Mouse (Mus musculus): ENCODE measurements around the gene Kctd6. TPM values are rescaled to one million over a fixed set of nuclear protein-coding genes. Genes with fewer than 3 reads are reported as not detected.
"Not testable (repeated sequence)": the region's sequence is repeated elsewhere in the genome, so short reads cannot be mapped to it uniquely, and the experiment has no call there.

Kctd6 gene
- total RNA-seq, 2 experiments from 2014 or later, result 27.9 to 30.0 TPM

GRCm38 (mm10) chr14:8242388-8242920, 28.5 kb downstream of the Kctd6 start:
- peak; percentile 21 to 46 for DNase-seq (ENCODE audit: extremely low spot score in 1 of 2, low spot score in 2 of 2)
- intact Hi-C loops (cut with DNase I), result loop anchor here (5.0 kb wide), 1 partner anchor 105 kb away; no protein-coding TSS in a partner anchor

GRCm38 (mm10) chr14:8243136-8243888, 29.4 kb downstream of the Kctd6 start:
- intact Hi-C loops (cut with DNase I), result loop anchor here (5.0 kb wide), 1 partner anchor 104 kb away; no protein-coding TSS in a partner anchor

GRCm38 (mm10) chr14:8244211-8244611, 30.3 kb downstream of the Kctd6 start:
- intact Hi-C loops (cut with DNase I), result loop anchor here (5.0 kb wide), 1 partner anchor 103 kb away; no protein-coding TSS in a partner anchor
- DNase-seq (ENCODE audit: extremely low spot score in 1 of 2, low spot score in 2 of 2), result no peak

More at GRCm38 (mm10) chr14:8243136-8243888, 29.4 kb downstream of the Kctd6 start:
- DNase-seq (ENCODE audit: extremely low spot score in 1 of 2, low spot score in 2 of 2), result no peak

GRCm38 (mm10) chr14:8246878-8247277, 32.9 kb downstream of the Kctd6 start:
- intact Hi-C loops (cut with DNase I), result no loop called here
- DNase-seq (ENCODE audit: extremely low spot score in 1 of 2, low spot score in 2 of 2), result no peak

- DNase-seq (ENCODE audit: extremely low spot score in 1 of 2, low spot score in 2 of 2), result no peak
- intact Hi-C loops (cut with DNase I), result no loop called here
Measured at GRCm38 (mm10) chr14:8249206-8249605, 35.3 kb downstream of the Kctd6 start.

- DNase-seq (ENCODE audit: extremely low spot score in 1 of 2, low spot score in 2 of 2), result no peak
- intact Hi-C loops (cut with DNase I), result no loop called here
Measured at GRCm38 (mm10) chr14:8250141-8250871, 36.4 kb downstream of the Kctd6 start.

- DNase-seq (ENCODE audit: extremely low spot score in 1 of 2, low spot score in 2 of 2), result no peak
- intact Hi-C loops (cut with DNase I), result no loop called here
Measured at GRCm38 (mm10) chr14:8251330-8251885, 37.5 kb downstream of the Kctd6 start.

- intact Hi-C loops (cut with DNase I), result no loop called here
- DNase-seq (ENCODE audit: extremely low spot score in 1 of 2, low spot score in 2 of 2), result peak; percentile 39 to 78
Measured at GRCm38 (mm10) chr14:8255076-8255729, 41.3 kb downstream of the Kctd6 start.

GRCm38 (mm10) chr14:8256072-8256471, 42.1 kb downstream of the Kctd6 start:
- intact Hi-C loops (cut with DNase I), result no loop called here

GRCm38 (mm10) chr14:8256881-8257280, 42.9 kb downstream of the Kctd6 start:
- intact Hi-C loops (cut with DNase I), result no loop called here
- no peak for DNase-seq (ENCODE audit: extremely low spot score in 1 of 2, low spot score in 2 of 2)

More at GRCm38 (mm10) chr14:8256072-8256471, 42.1 kb downstream of the Kctd6 start:
- no peak for DNase-seq (ENCODE audit: extremely low spot score in 1 of 2, low spot score in 2 of 2)

- intact Hi-C loops (cut with DNase I), result no loop called here
- DNase-seq (ENCODE audit: extremely low spot score in 1 of 2, low spot score in 2 of 2), result no peak
Measured at GRCm38 (mm10) chr14:8257521-8258334, 43.8 kb downstream of the Kctd6 start.

GRCm38 (mm10) chr14:8258335-8258627, 44.3 kb downstream of the Kctd6 start:
- DNase-seq (ENCODE audit: extremely low spot score in 1 of 2, low spot score in 2 of 2), result peak in 1 of 2 experiments; percentile 39
- intact Hi-C loops (cut with DNase I), result no loop called here

GRCm38 (mm10) chr14:8258752-8259151, 44.8 kb downstream of the Kctd6 start:
- intact Hi-C loops (cut with DNase I), result no loop called here
- no peak for DNase-seq (ENCODE audit: extremely low spot score in 1 of 2, low spot score in 2 of 2)

GRCm38 (mm10) chr14:8259166-8259565, 45.2 kb downstream of the Kctd6 start, which contains the start of gene Acox2:
TSS of gene Acox2 (minus strand) at chr14:8259353.
- DNase-seq (ENCODE audit: extremely low spot score in 1 of 2, low spot score in 2 of 2), result no peak
- intact Hi-C loops (cut with DNase I), result no loop called here

GRCm38 (mm10) chr14:8260214-8260613, 46.3 kb downstream of the Kctd6 start:
- intact Hi-C loops (cut with DNase I), result loop anchor here (5.0 kb wide), 2 partner anchors 37 to 87 kb away; no protein-coding TSS in a partner anchor
- no peak for DNase-seq (ENCODE audit: extremely low spot score in 1 of 2, low spot score in 2 of 2)

- no peak for DNase-seq (ENCODE audit: extremely low spot score in 1 of 2, low spot score in 2 of 2)
- intact Hi-C loops (cut with DNase I), result loop anchor here (5.0 kb wide), 2 partner anchors 35 to 85 kb away; no protein-coding TSS in a partner anchor
Measured at GRCm38 (mm10) chr14:8262242-8262641, 48.3 kb downstream of the Kctd6 start.

- intact Hi-C loops (cut with DNase I), result loop anchor here (5.0 kb wide), 2 partner anchors 33 to 83 kb away; no protein-coding TSS in a partner anchor
Measured at GRCm38 (mm10) chr14:8264378-8264777, 50.4 kb downstream of the Kctd6 start.

GRCm38 (mm10) chr14:8271281-8271680, 57.3 kb downstream of the Kctd6 start:
- DNase-seq (ENCODE audit: extremely low spot score in 1 of 2, low spot score in 2 of 2); intact Hi-C loops (cut with DNase I): not testable (repeated sequence)

More at GRCm38 (mm10) chr14:8264378-8264777, 50.4 kb downstream of the Kctd6 start:
- no peak for DNase-seq (ENCODE audit: extremely low spot score in 1 of 2, low spot score in 2 of 2)
